Mouse (Mus musculus): ENCODE measurements around the gene Camkmt.

Gene Camkmt

GRCm38 (mm10) chr17:85495012-85495754 is 404.8 kb downstream of the Camkmt start:
- DNase-seq (ENCODE audit: low spot score) = no peak

DNA sequence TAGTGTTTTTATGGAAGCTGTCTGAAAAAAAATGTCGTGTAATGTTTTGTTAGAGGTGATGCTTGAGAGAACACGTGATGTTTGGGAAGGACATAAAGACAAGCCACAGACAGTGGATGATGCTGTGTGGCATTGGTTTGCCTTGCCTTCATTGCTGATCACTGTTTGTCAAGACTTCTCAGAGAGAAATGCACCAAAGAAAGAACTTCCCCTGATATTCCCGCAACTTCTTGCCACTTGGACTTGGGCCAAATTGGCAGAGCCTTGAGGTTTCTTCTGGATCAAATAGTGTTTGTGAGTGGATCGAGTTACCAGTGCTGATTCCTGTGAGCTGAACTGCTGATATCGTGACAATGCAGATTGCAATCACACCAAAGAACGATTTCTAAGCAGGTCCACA is 405.5 kb downstream of the Camkmt start:
- no peak for DNase-seq (ENCODE audit: low spot score)

GRCm38 (mm10) chr17:85504888-85505287 is 414.5 kb downstream of the Camkmt start:
- DNase-seq (ENCODE audit: low spot score) = no peak

DNA sequence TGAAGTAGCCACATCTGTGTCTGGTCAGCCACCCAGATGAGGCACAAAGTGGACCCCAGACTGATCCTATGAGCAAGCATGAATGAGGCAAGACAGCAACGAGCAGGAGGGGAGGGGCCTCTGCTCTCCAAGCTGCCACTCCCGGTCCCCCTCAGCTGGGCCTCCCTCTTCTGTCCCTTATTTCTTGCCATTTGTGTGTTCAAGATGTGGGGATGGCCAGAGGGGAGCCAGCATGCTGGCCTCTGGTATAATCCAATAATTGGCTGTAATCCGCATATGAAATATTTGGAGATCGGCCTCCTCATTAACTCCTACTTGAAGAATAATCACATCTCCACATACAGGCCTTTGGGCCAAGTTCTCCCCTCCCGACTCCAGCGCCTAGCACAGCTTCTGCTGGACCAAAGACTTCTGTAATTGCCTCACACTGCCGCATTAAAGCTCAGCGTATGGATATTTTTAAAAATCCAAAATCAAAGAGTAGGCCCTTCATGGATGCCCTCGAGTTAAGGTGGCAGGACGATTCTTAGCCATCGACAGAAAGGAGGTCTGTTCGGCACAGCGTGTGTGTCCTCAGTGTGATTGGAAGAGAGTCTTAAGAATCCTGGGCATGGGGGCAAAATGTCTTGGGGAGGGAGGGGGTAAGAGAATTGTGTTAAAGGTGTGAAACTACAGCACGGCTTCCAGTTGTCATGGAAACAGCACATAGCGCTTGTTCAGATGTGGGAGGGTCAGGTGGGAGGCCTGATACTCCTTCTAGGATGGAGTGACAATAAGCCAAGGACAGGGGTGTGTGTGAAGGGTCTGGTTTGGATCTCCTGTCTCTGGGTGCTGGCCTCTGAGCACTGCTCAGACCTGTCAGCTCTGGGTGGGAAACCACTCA is 416.1 kb downstream of the Camkmt start:
- no peak for DNase-seq (ENCODE audit: low spot score)

- DNase-seq (ENCODE audit: low spot score) = no peak
Measured at GRCm38 (mm10) chr17:85507089-85507460, 416.7 kb downstream of the Camkmt start.
